Mouse (Mus musculus): Measurements from ENCODE around the gene Agpat2. TPM values are rescaled to one million over a fixed set of nuclear protein-coding genes. Genes with fewer than 3 reads are reported as not detected.

Agpat2 gene
- polyA plus RNA-seq, 1 experiment, result 515 TPM

GRCm38 (mm10) chr2:26576462-26576861 is 27.8 kb downstream of the Agpat2 start:
- WGBS, result 59% methylated on average over 4 of the region's 4 CpGs
- Histone ChIP-seq H3K4me1 (ENCODE audit: control insufficient read depth, insufficient read depth, insufficient read length, low read length) (peaks cover 2% of the 10 kb centered on the region; the same call in 1 of the 2 replicates), H3K27ac (ENCODE audit: insufficient read depth, low read depth, low read length) (peak overlapping the region; percentile 45; the same call in 1 of the 2 replicates), H3K4me3 (ENCODE audit: low read depth, low read length) (no peak overlapping the region), H3K36me3 (ENCODE audit: control insufficient read depth, insufficient read depth, low read length) (no peaks in the 10 kb centered on the region), H3K27me3 (ENCODE audit: control insufficient read depth, insufficient read depth, low read length) (no peaks in the 10 kb centered on the region)
- TF ChIP-seq POLR2A (IDR thresholded peaks at IDR 0.05; ENCODE audit: low read depth, low read length), result no peak

- Histone ChIP-seq H3K36me3 (ENCODE audit: control insufficient read depth, insufficient read depth, low read length) (no peaks in the 10 kb centered on the region), H3K4me1 (ENCODE audit: control insufficient read depth, insufficient read depth, insufficient read length, low read length) (peaks cover 2% of the 10 kb centered on the region; the same call in 1 of the 2 replicates), H3K27ac (ENCODE audit: insufficient read depth, low read depth, low read length) (no peak overlapping the region; the same call in 1 of the 2 replicates), H3K27me3 (ENCODE audit: control insufficient read depth, insufficient read depth, low read length) (no peaks in the 10 kb centered on the region), H3K4me3 (ENCODE audit: low read depth, low read length) (no peak overlapping the region)
- WGBS, result 82% methylated on average over 4 of the region's 4 CpGs
- TF ChIP-seq POLR2A (IDR thresholded peaks at IDR 0.05; ENCODE audit: low read depth, low read length) (no peak), CTCF (IDR thresholded peaks at IDR 0.05; ENCODE audit: extremely low read depth, insufficient read length, insufficient replicate concordance, low read depth, low read length) (no peak)
Measured at GRCm38 (mm10) chr2:26575865-26576264, 28.4 kb downstream of the Agpat2 start.

DNA sequence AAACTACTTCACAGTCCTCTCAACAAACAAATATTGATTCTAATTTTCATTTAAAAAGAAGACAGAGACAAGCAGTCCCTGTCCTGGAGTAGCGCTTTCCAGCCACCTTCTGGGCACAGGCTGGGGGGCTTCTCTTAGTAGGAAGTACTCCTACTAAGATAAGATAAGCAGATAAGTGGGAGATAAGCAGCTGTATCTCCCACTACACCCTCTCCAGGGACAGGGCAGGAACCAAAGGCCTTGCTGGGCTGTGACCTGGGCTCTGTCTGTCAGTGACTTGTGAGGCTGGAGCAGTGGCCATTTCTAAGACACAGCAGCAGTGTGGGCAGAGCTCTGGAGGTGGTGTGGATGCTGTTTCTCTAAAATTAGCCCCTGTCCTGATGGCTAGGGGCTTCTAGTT is 28.8 kb downstream of the Agpat2 start:
- H3K4me1 ChIP-seq (ENCODE audit: control insufficient read depth, insufficient read depth, insufficient read length, low read length), result peaks cover 2% of the 10 kb centered on the region; the same call in 1 of the 2 replicates
- H3K4me3 ChIP-seq (ENCODE audit: low read depth, low read length), result no peak overlapping the region
- TF ChIP-seq POLR2A (IDR thresholded peaks at IDR 0.05; ENCODE audit: low read depth, low read length), result no peak
- H3K36me3 ChIP-seq (ENCODE audit: control insufficient read depth, insufficient read depth, low read length), result no peaks in the 10 kb centered on the region
- H3K27me3 ChIP-seq (ENCODE audit: control insufficient read depth, insufficient read depth, low read length), result no peaks in the 10 kb centered on the region
- H3K27ac ChIP-seq (ENCODE audit: insufficient read depth, low read depth, low read length), result no peak overlapping the region; the same call in 1 of the 2 replicates
- WGBS, result 87% methylated on average over 1 of the region's 1 CpGs

- H3K27ac ChIP-seq (ENCODE audit: insufficient read depth, low read depth, low read length), result no peak overlapping the region
- no peaks in the 10 kb centered on the region for H3K27me3 ChIP-seq (ENCODE audit: control insufficient read depth, insufficient read depth, low read length)
- WGBS, result 72% methylated on average over 5 of the region's 5 CpGs
- H3K36me3 ChIP-seq (ENCODE audit: control insufficient read depth, insufficient read depth, low read length), result no peaks in the 10 kb centered on the region
- H3K4me3 ChIP-seq (ENCODE audit: low read depth, low read length), result no peak overlapping the region
- H3K4me1 ChIP-seq (ENCODE audit: control insufficient read depth, insufficient read depth, insufficient read length, low read length), result peaks cover 2% of the 10 kb centered on the region; the same call in 1 of the 2 replicates
- TF ChIP-seq CTCF (IDR thresholded peaks at IDR 0.05; ENCODE audit: extremely low read depth, insufficient read length, insufficient replicate concordance, low read depth, low read length), result no peak
- TF ChIP-seq POLR2A (IDR thresholded peaks at IDR 0.05; ENCODE audit: low read depth, low read length), result no peak
Measured at GRCm38 (mm10) chr2:26574862-26575261, 29.4 kb downstream of the Agpat2 start.

- Histone ChIP-seq H3K27me3 (ENCODE audit: control insufficient read depth, insufficient read depth, low read length) (no peaks in the 10 kb centered on the region), H3K27ac (ENCODE audit: insufficient read depth, low read depth, low read length) (no peak overlapping the region; the same call in 1 of the 2 replicates), H3K4me1 (ENCODE audit: control insufficient read depth, insufficient read depth, insufficient read length, low read length) (peaks cover 2% of the 10 kb centered on the region; the same call in 1 of the 2 replicates), H3K4me3 (ENCODE audit: low read depth, low read length) (no peak overlapping the region), H3K36me3 (ENCODE audit: control insufficient read depth, insufficient read depth, low read length) (no peaks in the 10 kb centered on the region)
- 21% methylated on average over 5 of the region's 5 CpGs for WGBS
- TF ChIP-seq CTCF (IDR thresholded peaks at IDR 0.05; ENCODE audit: extremely low read depth, insufficient read length, insufficient replicate concordance, low read depth, low read length), result no peak
- no peak for TF ChIP-seq POLR2A (IDR thresholded peaks at IDR 0.05; ENCODE audit: low read depth, low read length)
Measured at GRCm38 (mm10) chr2:26573807-26574206, 30.4 kb downstream of the Agpat2 start.

DNA sequence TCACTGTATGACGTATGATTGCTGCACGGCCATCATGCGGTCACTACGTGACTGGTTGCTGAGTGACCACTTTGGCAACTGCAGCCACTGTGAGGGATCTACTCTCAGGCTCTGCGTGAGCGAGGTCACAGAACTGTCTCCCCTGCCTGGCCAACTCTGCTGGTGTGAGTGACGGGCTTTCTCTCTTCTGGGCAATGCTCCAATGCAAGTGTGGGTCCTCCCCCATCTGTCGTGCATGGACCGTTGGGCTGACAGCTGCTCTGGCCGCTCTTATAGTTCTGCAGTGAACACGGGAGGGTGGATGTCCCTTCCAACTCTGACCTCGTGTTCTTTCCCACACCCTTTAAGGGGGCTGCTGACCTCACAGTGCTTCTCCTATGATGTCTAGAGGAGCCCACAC is 30.8 kb downstream of the Agpat2 start:
- H3K36me3 ChIP-seq (ENCODE audit: control insufficient read depth, insufficient read depth, low read length), result no peaks in the 10 kb centered on the region
- H3K4me1 ChIP-seq (ENCODE audit: control insufficient read depth, insufficient read depth, insufficient read length, low read length), result peaks cover 2% of the 10 kb centered on the region; the same call in 1 of the 2 replicates
- 46% methylated on average over 12 of the region's 12 CpGs for WGBS
- no peak overlapping the region for H3K4me3 ChIP-seq (ENCODE audit: low read depth, low read length)
- no peak overlapping the region; the same call in 1 of the 2 replicates for H3K27ac ChIP-seq (ENCODE audit: insufficient read depth, low read depth, low read length)
- no peaks in the 10 kb centered on the region for H3K27me3 ChIP-seq (ENCODE audit: control insufficient read depth, insufficient read depth, low read length)
- TF ChIP-seq CTCF (IDR thresholded peaks at IDR 0.05; ENCODE audit: extremely low read depth, insufficient read length, insufficient replicate concordance, low read depth, low read length) (no peak), POLR2A (IDR thresholded peaks at IDR 0.05; ENCODE audit: low read depth, low read length) (no peak)

DNA sequence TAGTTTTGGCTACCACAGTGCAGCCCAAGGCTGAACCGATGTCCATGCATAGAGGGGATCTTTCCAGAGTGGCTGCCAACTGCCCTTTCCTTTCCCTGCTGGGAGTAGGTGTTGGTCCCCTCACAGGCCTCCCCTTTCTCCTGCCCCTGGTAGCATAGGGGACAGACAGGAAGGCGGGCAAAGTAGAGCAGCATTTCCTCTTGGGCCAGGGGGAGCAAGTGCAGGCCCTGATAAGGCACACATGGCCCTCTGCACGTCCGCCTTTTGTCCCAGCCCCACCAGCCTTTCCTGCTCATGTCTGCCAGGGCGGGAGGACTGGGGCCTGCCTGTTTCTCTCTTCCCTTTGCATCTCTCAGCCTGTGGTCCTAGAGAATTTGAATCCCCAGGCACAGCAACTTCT is 32.4 kb downstream of the Agpat2 start:
- TF ChIP-seq CTCF (IDR thresholded peaks at IDR 0.05; ENCODE audit: extremely low read depth, insufficient read length, insufficient replicate concordance, low read depth, low read length) (no peak), POLR2A (IDR thresholded peaks at IDR 0.05; ENCODE audit: low read depth, low read length) (no peak)
- peaks cover 2% of the 10 kb centered on the region; the same call in 1 of the 2 replicates for H3K4me1 ChIP-seq (ENCODE audit: control insufficient read depth, insufficient read depth, insufficient read length, low read length)
- H3K27me3 ChIP-seq (ENCODE audit: control insufficient read depth, insufficient read depth, low read length), result no peaks in the 10 kb centered on the region
- H3K27ac ChIP-seq (ENCODE audit: insufficient read depth, low read depth, low read length), result peak overlapping the region; percentile 32
- no peak overlapping the region for H3K4me3 ChIP-seq (ENCODE audit: low read depth, low read length)
- no peaks in the 10 kb centered on the region for H3K36me3 ChIP-seq (ENCODE audit: control insufficient read depth, insufficient read depth, low read length)
- 82% methylated on average over 5 of the region's 5 CpGs for WGBS
